Mouse (Mus musculus): ENCODE data around the gene Bpi. TPM values are rescaled to one million over a fixed set of nuclear protein-coding genes. Genes with fewer than 3 reads are reported as not detected.

Bpi gene
- not detected in 2 replicates for polyA plus RNA-seq (2015; fragmentation: Nextera tagmentation; extraction: Ambion mirVana)

DNA sequence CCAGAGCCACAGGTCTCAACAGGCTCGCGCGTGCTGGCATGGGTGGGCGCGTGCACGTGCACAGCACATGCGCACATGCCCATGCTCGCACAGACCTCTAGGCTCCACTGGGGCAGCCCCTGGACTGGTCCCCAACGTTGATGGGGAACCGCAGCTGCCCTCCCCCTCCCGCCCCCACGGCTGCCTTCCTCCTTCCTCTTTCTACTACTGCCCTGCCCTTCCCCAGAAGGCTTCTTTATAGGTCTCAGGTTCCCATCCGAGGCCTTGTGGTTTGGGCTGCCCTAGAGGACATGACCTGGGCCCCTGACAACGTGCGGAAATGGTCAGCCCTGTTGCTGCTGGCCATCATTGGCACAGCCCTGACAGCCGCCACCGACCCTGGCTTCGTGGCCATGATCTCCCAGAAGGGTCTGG is at the start of gene Bpi:
Bpi (plus strand) TSS at position 90 of the 414 bp plus-strand sequence.
- no peak within 1 kb of the TSS for H3K4me3 ChIP-seq
- no peak for ATAC-seq
- H3K27me3 ChIP-seq: 0 out of 2 replicates have a peak, but pooled peaks cover 5% of the 10 kb centered on the region
- no peaks in the 10 kb centered on the region for H3K36me3 ChIP-seq (ENCODE audit: poor library complexity, severe bottlenecking)
- H3K9ac ChIP-seq: no peak within 1 kb of the TSS
- no peak within 1 kb of the TSS for H3K27ac ChIP-seq
- peaks cover 11% of the 10 kb centered on the region; the same call in 1 of the 2 replicates for H3K4me1 ChIP-seq
- H3K9me3 ChIP-seq (replicated peaks): no peaks in the 10 kb centered on the region
- no peak within 1 kb of the TSS for H3K4me2 ChIP-seq
- WGBS: 75% methylated on average over 18 of the region's 18 CpGs

DNA sequence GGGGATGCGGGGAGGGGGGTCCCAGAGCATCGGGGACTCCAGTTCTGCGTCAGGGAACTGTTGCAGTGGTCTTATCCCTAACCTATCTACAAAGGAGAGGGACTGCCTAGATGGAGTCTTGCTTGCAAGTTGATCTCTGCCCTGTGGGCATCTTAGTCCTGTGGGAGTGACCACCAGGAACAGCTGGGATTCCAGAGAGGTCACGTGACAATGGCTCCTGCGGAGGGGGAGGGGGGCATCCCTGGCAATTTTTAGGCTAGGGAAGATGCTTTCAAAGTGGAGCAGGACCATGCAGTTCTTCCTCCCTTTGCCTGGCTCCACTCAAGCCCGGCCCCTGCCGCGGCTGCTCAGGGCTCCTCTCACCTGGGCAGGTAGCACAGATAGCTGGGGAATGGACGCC is 48.1 kb upstream of the Bpi start:
- no peaks in the 10 kb centered on the region for H3K36me3 ChIP-seq (ENCODE audit: poor library complexity, severe bottlenecking)
- H3K9me3 ChIP-seq (replicated peaks): no peaks in the 10 kb centered on the region
- no peak overlapping the region for H3K27ac ChIP-seq
- H3K4me1 ChIP-seq: peaks cover 5% of the 10 kb centered on the region; the same call in 1 of the 2 replicates
- H3K4me2 ChIP-seq: no peak overlapping the region
- H3K27me3 ChIP-seq: no peaks in the 10 kb centered on the region
- no peak for ATAC-seq
- H3K4me3 ChIP-seq: no peak overlapping the region
- no peak overlapping the region for H3K9ac ChIP-seq
- 65% methylated on average over 9 of the region's 9 CpGs for WGBS

DNA sequence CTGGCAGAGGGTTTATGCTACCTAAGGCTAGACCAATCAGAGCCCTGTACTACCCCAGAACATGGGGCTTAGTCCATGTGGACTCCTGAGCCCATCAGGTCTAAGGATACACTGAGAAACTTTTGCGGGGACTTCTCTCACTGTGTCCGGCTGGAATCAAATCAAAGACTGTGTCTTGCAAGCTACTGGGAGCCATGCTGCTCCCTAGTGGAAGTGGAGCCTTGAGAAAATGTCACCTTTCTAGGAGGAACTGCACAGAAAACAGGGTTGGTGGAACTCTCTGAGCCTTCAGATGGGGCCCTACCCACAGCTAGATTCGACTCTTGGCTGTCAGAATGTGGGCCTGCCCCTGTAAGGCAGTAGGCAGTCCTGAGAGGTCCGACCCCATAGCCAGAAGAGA is 47.4 kb upstream of the Bpi start:
- no peak overlapping the region for H3K27ac ChIP-seq
- H3K36me3 ChIP-seq (ENCODE audit: poor library complexity, severe bottlenecking): no peaks in the 10 kb centered on the region
- H3K4me2 ChIP-seq: no peak overlapping the region
- no peaks in the 10 kb centered on the region for H3K9me3 ChIP-seq (replicated peaks)
- 55% methylated on average over 4 of the region's 4 CpGs for WGBS
- ATAC-seq: no peak
- no peak overlapping the region for H3K4me3 ChIP-seq
- peaks cover 9% of the 10 kb centered on the region; the same call in 1 of the 2 replicates for H3K4me1 ChIP-seq
- no peak overlapping the region for H3K9ac ChIP-seq
- no peaks in the 10 kb centered on the region for H3K27me3 ChIP-seq

GRCm38 (mm10) chr2:158210958-158211357 is 46.9 kb upstream of the Bpi start:
- Histone ChIP-seq H3K4me1 (peaks cover 9% of the 10 kb centered on the region; the same call in 1 of the 2 replicates), H3K4me3 (no peak overlapping the region), H3K27ac (no peak overlapping the region), H3K9ac (no peak overlapping the region), H3K4me2 (peak overlapping the region; percentile 35; the same call in 1 of the 2 replicates), H3K36me3 (ENCODE audit: poor library complexity, severe bottlenecking) (no peaks in the 10 kb centered on the region), H3K9me3 (replicated peaks) (no peaks in the 10 kb centered on the region), H3K27me3 (no peaks in the 10 kb centered on the region)
- WGBS: 23% methylated on average over 10 of the region's 10 CpGs
- ATAC-seq: no peak

DNA sequence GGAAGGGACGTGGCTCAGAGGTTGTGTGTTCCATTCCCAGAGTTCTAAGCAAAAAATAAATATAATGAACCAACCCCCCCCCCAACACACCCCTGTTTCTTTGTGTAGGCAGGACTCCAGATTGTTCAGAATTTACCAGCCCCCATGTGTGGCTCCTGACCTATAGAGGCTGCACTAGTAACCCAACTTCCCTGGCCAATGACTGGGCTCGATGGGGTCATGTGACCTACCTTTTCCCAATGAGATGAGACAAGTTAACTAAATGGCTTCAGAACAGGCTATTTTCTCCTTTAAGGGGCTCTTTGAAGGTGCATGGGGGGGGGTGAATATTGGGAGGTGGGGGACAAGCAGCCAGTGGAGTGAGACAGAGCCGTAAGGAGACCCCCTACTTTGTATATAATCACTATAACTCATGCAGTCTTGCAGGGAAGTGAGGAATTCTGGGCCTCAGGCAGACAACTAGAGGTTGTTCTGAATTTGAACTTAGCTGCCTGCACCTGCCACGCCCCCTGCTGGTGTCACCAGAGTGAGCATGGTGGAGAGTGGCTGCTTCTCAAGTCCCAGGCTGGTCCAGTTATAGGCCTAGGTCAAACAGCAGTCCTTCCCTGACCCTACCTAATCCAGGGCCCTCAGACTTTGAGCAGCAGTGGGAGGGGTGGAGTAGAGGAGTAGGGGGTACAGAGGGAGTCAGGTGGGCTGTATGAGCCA is 46.0 kb upstream of the Bpi start:
- Histone ChIP-seq H3K4me3 (no peak overlapping the region), H3K36me3 (ENCODE audit: poor library complexity, severe bottlenecking) (no peaks in the 10 kb centered on the region), H3K9ac (no peak overlapping the region), H3K4me1 (peaks cover 9% of the 10 kb centered on the region; the same call in 1 of the 2 replicates), H3K27ac (no peak overlapping the region), H3K4me2 (no peak overlapping the region), H3K27me3 (no peaks in the 10 kb centered on the region), H3K9me3 (replicated peaks) (no peaks in the 10 kb centered on the region)
- WGBS: 68% methylated on average over 4 of the region's 4 CpGs
- ATAC-seq: no peak

DNA sequence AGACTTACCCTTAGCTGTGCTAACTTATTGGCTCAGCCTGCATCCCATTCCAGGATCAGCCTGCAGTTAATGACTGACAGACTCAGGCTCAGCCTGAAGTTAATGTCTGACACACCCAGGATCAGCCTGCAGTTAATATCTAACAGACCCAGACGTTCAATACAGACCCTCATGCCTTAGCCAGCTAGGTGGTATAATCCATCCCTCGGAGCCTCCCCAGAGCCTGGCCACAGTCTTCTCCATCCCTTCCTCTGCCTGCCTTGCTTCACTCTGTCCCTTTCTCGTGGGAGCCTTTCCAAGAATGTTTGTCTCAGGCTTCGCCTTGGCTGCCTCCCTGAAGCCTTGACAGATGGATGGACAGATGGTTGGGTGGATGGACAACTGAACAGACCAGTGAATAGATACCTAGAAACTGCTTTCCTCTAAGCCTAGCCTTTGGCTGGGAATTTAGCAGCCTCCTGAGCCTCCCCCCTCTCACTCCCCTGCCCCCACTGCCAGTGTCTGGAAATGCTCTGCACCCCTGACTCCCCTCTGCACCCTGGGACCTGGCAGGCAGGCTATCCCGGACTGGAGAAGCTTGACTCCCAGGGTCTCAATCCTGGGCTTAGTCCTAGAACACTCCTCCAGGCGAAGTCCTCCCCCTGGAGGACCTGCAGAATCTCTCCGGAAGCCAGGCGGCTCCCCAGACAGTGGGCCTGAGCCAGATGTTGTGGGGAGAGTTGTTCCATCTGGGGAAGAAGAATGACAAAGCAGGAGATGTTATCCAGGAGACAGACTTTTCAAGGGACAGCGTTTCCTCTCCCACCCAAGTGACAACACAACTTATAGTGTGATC is 42.4 kb upstream of the Bpi start:
- no peaks in the 10 kb centered on the region for H3K27me3 ChIP-seq
- no peaks in the 10 kb centered on the region for H3K36me3 ChIP-seq (ENCODE audit: poor library complexity, severe bottlenecking)
- H3K4me3 ChIP-seq: no peak overlapping the region
- peaks cover 9% of the 10 kb centered on the region; the same call in 1 of the 2 replicates for H3K4me1 ChIP-seq
- H3K4me2 ChIP-seq: no peak overlapping the region
- H3K9ac ChIP-seq: no peak overlapping the region
- H3K27ac ChIP-seq: no peak overlapping the region
- H3K9me3 ChIP-seq (replicated peaks): no peaks in the 10 kb centered on the region
- 68% methylated on average over 9 of the region's 9 CpGs for WGBS
- 0 out of 2 replicates have a peak, but pooled peaks have one; percentile 19 for ATAC-seq

GRCm38 (mm10) chr2:158216510-158216909 is 41.4 kb upstream of the Bpi start:
- ATAC-seq: no peak

GRCm38 (mm10) chr2:158219562-158219961 is 38.3 kb upstream of the Bpi start:
- no peaks in the 10 kb centered on the region for H3K36me3 ChIP-seq (ENCODE audit: poor library complexity, severe bottlenecking)
- no peak overlapping the region for H3K9ac ChIP-seq
- no peak overlapping the region for H3K4me2 ChIP-seq
- ATAC-seq: no peak
- no peak overlapping the region for H3K4me3 ChIP-seq
- H3K27ac ChIP-seq: no peak overlapping the region
- 98% methylated on average over 2 of the region's 2 CpGs for WGBS
- H3K27me3 ChIP-seq: no peaks in the 10 kb centered on the region
- 0 out of 2 replicates have a peak, but pooled peaks cover 4% of the 10 kb centered on the region for H3K4me1 ChIP-seq
- no peaks in the 10 kb centered on the region for H3K9me3 ChIP-seq (replicated peaks)

More at GRCm38 (mm10) chr2:158216510-158216909, 41.4 kb upstream of the Bpi start:
- Histone ChIP-seq H3K9ac (no peak overlapping the region), H3K27me3 (no peaks in the 10 kb centered on the region), H3K4me2 (no peak overlapping the region), H3K9me3 (replicated peaks) (no peaks in the 10 kb centered on the region), H3K27ac (no peak overlapping the region), H3K4me1 (0 out of 2 replicates have a peak, but pooled peaks cover 5% of the 10 kb centered on the region), H3K36me3 (ENCODE audit: poor library complexity, severe bottlenecking) (no peaks in the 10 kb centered on the region), H3K4me3 (no peak overlapping the region)
- WGBS: 90% methylated on average over 8 of the region's 8 CpGs

GRCm38 (mm10) chr2:158221446-158222084 is 36.3 kb upstream of the Bpi start:
- no peaks in the 10 kb centered on the region for H3K4me1 ChIP-seq
- no peaks in the 10 kb centered on the region for H3K9me3 ChIP-seq (replicated peaks)
- no peak overlapping the region for H3K9ac ChIP-seq
- no peaks in the 10 kb centered on the region for H3K27me3 ChIP-seq
- H3K36me3 ChIP-seq (ENCODE audit: poor library complexity, severe bottlenecking): no peaks in the 10 kb centered on the region
- H3K4me3 ChIP-seq: no peak overlapping the region
- no peak overlapping the region for H3K4me2 ChIP-seq
- WGBS: 93% methylated on average over 9 of the region's 9 CpGs
- no peak for ATAC-seq
- no peak overlapping the region for H3K27ac ChIP-seq

DNA sequence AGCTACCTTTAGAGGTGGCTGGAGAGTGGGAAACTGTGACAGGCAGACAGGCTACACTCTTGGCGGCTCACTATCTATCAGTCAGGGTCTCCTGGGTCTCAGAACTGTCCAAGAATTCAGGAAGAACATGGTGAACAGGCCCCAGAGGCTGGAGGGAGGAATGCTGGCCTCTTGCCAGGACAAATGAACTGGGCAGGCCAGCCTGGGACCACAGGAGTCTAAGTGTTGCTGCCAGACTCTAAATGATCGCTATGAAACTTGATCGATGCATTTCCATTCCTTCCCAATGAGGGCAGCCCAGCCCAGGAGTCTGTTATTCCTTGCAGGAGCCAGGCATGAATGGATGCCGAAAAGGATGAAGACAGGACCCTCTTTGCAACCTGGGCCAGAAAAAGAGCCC is 35.2 kb upstream of the Bpi start:
- H3K9ac ChIP-seq: no peak overlapping the region
- no peaks in the 10 kb centered on the region for H3K27me3 ChIP-seq
- no peak overlapping the region for H3K27ac ChIP-seq
- no peak overlapping the region for H3K4me3 ChIP-seq
- WGBS: 72% methylated on average over 4 of the region's 4 CpGs
- H3K9me3 ChIP-seq (replicated peaks): no peaks in the 10 kb centered on the region
- no peaks in the 10 kb centered on the region for H3K36me3 ChIP-seq (ENCODE audit: poor library complexity, severe bottlenecking)
- H3K4me1 ChIP-seq: no peaks in the 10 kb centered on the region
- ATAC-seq: no peak
- no peak overlapping the region for H3K4me2 ChIP-seq

GRCm38 (mm10) chr2:158223497-158223896 is 34.4 kb upstream of the Bpi start:
- H3K4me2 ChIP-seq: no peak overlapping the region
- ATAC-seq: no peak
- WGBS: 86% methylated on average over 3 of the region's 3 CpGs
- no peaks in the 10 kb centered on the region for H3K9me3 ChIP-seq (replicated peaks)
- no peaks in the 10 kb centered on the region for H3K4me1 ChIP-seq
- no peak overlapping the region for H3K4me3 ChIP-seq
- H3K36me3 ChIP-seq (ENCODE audit: poor library complexity, severe bottlenecking): no peaks in the 10 kb centered on the region
- no peak overlapping the region for H3K27ac ChIP-seq
- H3K27me3 ChIP-seq: no peaks in the 10 kb centered on the region
- H3K9ac ChIP-seq: no peak overlapping the region

- no peak for ATAC-seq
- H3K4me1 ChIP-seq: peaks cover 12% of the 10 kb centered on the region
- no peak overlapping the region for H3K9ac ChIP-seq
- H3K4me3 ChIP-seq: no peak overlapping the region
- WGBS: 76% methylated on average over 5 of the region's 5 CpGs
- no peaks in the 10 kb centered on the region for H3K36me3 ChIP-seq (ENCODE audit: poor library complexity, severe bottlenecking)
- no peak overlapping the region for H3K27ac ChIP-seq
- no peaks in the 10 kb centered on the region for H3K27me3 ChIP-seq
- no peaks in the 10 kb centered on the region for H3K9me3 ChIP-seq (replicated peaks)
- no peak overlapping the region for H3K4me2 ChIP-seq
Measured at GRCm38 (mm10) chr2:158225301-158225700, 32.6 kb upstream of the Bpi start.

Measured in forebrain, embryonic 13.5 days (tissue).